Mouse (Mus musculus): ENCODE measurements at regions not wholly inside any gene's neighbourhood (a gene's known extent, or its start where the extent isn't known, plus 50 kb on each side); places are given as distances from the start of the nearest gene placed in this dataset.

GRCm38 (mm10) chr4:153082166-153082565, 400.4 kb downstream of the Ajap1 start:
- H3K9ac ChIP-seq (ENCODE audit: low read depth, poor library complexity, severe bottlenecking) = no peak overlapping the region
- no peaks in the 10 kb centered on the region for H3K9me3 ChIP-seq (replicated peaks; ENCODE audit: control insufficient read depth, insufficient read depth, low read length, poor library complexity, severe bottlenecking)
- no peaks in the 10 kb centered on the region for H3K4me1 ChIP-seq (ENCODE audit: control insufficient read depth, insufficient read depth, low read length)
- no peak overlapping the region for H3K27ac ChIP-seq (ENCODE audit: insufficient read depth, low read length)
- H3K36me3 ChIP-seq (ENCODE audit: control insufficient read depth, insufficient read depth, low read length, poor library complexity, severe bottlenecking) = no peaks in the 10 kb centered on the region
- H3K27me3 ChIP-seq (ENCODE audit: control insufficient read depth, insufficient read depth, low read length, poor library complexity, severe bottlenecking) = no peaks in the 10 kb centered on the region
- TF ChIP-seq POLR2A (IDR thresholded peaks at IDR 0.05; ENCODE audit: insufficient read depth, low read length) (no peak), EP300 (IDR thresholded peaks at IDR 0.05; ENCODE audit: insufficient read depth, low read depth, low read length) (no peak)
- no peak overlapping the region for H3K4me3 ChIP-seq (ENCODE audit: low read depth, low read length)

- Histone ChIP-seq H3K9me3 (replicated peaks; ENCODE audit: control insufficient read depth, insufficient read depth, low read length, poor library complexity, severe bottlenecking) (no peaks in the 10 kb centered on the region), H3K4me1 (ENCODE audit: control insufficient read depth, insufficient read depth, low read length) (no peaks in the 10 kb centered on the region), H3K9ac (ENCODE audit: low read depth, poor library complexity, severe bottlenecking) (no peak overlapping the region), H3K27ac (ENCODE audit: insufficient read depth, low read length) (no peak overlapping the region), H3K36me3 (ENCODE audit: control insufficient read depth, insufficient read depth, low read length, poor library complexity, severe bottlenecking) (no peaks in the 10 kb centered on the region), H3K27me3 (ENCODE audit: control insufficient read depth, insufficient read depth, low read length, poor library complexity, severe bottlenecking) (no peaks in the 10 kb centered on the region), H3K4me3 (ENCODE audit: low read depth, low read length) (no peak overlapping the region)
- TF ChIP-seq CTCF (IDR thresholded peaks at IDR 0.05; ENCODE audit: low read depth, low read length) = no peak
- no peak for TF ChIP-seq POLR2A (IDR thresholded peaks at IDR 0.05; ENCODE audit: insufficient read depth, low read length)
- TF ChIP-seq EP300 (IDR thresholded peaks at IDR 0.05; ENCODE audit: insufficient read depth, low read depth, low read length) = no peak
Measured at GRCm38 (mm10) chr4:153074590-153074989, 408.0 kb downstream of the Ajap1 start.

GRCm38 (mm10) chr4:153070190-153070745, 412.3 kb downstream of the Ajap1 start:
- TF ChIP-seq EP300 (IDR thresholded peaks at IDR 0.05; ENCODE audit: insufficient read depth, low read depth, low read length) = no peak
- no peak for TF ChIP-seq POLR2A (IDR thresholded peaks at IDR 0.05; ENCODE audit: insufficient read depth, low read length)
- TF ChIP-seq CTCF (IDR thresholded peaks at IDR 0.05; ENCODE audit: low read depth, low read length) = no peak
- Histone ChIP-seq H3K36me3 (ENCODE audit: control insufficient read depth, insufficient read depth, low read length, poor library complexity, severe bottlenecking) (no peaks in the 10 kb centered on the region), H3K4me3 (ENCODE audit: low read depth, low read length) (no peak overlapping the region), H3K27ac (ENCODE audit: insufficient read depth, low read length) (no peak overlapping the region), H3K27me3 (ENCODE audit: control insufficient read depth, insufficient read depth, low read length, poor library complexity, severe bottlenecking) (no peaks in the 10 kb centered on the region), H3K4me1 (ENCODE audit: control insufficient read depth, insufficient read depth, low read length) (no peaks in the 10 kb centered on the region), H3K9ac (ENCODE audit: low read depth, poor library complexity, severe bottlenecking) (no peak overlapping the region), H3K9me3 (replicated peaks; ENCODE audit: control insufficient read depth, insufficient read depth, low read length, poor library complexity, severe bottlenecking) (no peaks in the 10 kb centered on the region)

GRCm38 (mm10) chr4:153068484-153069033, 414.1 kb downstream of the Ajap1 start:
- TF ChIP-seq CTCF (IDR thresholded peaks at IDR 0.05; ENCODE audit: low read depth, low read length) (no peak), EP300 (IDR thresholded peaks at IDR 0.05; ENCODE audit: insufficient read depth, low read depth, low read length) (no peak), POLR2A (IDR thresholded peaks at IDR 0.05; ENCODE audit: insufficient read depth, low read length) (no peak)
- H3K27ac ChIP-seq (ENCODE audit: insufficient read depth, low read length) = no peak overlapping the region
- no peak overlapping the region for H3K4me3 ChIP-seq (ENCODE audit: low read depth, low read length)
- H3K27me3 ChIP-seq (ENCODE audit: control insufficient read depth, insufficient read depth, low read length, poor library complexity, severe bottlenecking) = no peaks in the 10 kb centered on the region
- H3K9ac ChIP-seq (ENCODE audit: low read depth, poor library complexity, severe bottlenecking) = no peak overlapping the region
- H3K4me1 ChIP-seq (ENCODE audit: control insufficient read depth, insufficient read depth, low read length) = no peaks in the 10 kb centered on the region
- H3K9me3 ChIP-seq (replicated peaks; ENCODE audit: control insufficient read depth, insufficient read depth, low read length, poor library complexity, severe bottlenecking) = no peaks in the 10 kb centered on the region
- H3K36me3 ChIP-seq (ENCODE audit: control insufficient read depth, insufficient read depth, low read length, poor library complexity, severe bottlenecking) = no peaks in the 10 kb centered on the region

DNA sequence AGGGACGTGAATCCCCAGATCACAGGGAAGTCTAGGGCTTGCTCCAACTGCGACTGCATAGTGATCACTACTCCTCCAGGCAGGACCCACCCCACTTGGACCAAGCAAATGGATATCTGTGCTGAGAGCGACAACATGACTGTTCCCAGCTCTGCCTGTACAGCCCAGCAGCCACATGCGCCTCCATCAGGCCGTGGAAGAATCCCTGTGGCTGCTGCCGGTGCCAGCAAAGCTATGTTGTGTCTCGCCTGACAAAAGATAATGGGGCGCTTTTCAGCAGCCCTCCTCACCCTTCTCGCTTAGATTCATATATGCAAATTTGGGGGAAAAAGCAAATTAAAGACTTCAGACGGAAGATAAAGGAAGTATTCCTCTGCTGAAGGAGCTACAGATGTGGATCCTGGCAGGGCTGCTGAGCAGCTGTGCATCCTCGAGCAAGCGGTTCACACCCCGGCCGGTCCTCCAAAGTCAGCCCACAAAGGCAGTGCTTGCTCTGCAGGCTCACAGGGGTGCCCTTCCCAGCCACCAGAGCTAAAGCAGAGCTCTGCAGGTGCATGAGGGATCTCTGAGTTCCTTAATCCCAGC, 418.5 kb downstream of the Ajap1 start:
- no peaks in the 10 kb centered on the region for H3K36me3 ChIP-seq (ENCODE audit: control insufficient read depth, insufficient read depth, low read length, poor library complexity, severe bottlenecking)
- TF ChIP-seq CTCF (IDR thresholded peaks at IDR 0.05; ENCODE audit: low read depth, low read length) (no peak), POLR2A (IDR thresholded peaks at IDR 0.05; ENCODE audit: insufficient read depth, low read length) (no peak), EP300 (IDR thresholded peaks at IDR 0.05; ENCODE audit: insufficient read depth, low read depth, low read length) (no peak)
- no peak overlapping the region for H3K9ac ChIP-seq (ENCODE audit: low read depth, poor library complexity, severe bottlenecking)
- H3K27me3 ChIP-seq (ENCODE audit: control insufficient read depth, insufficient read depth, low read length, poor library complexity, severe bottlenecking) = no peaks in the 10 kb centered on the region
- H3K9me3 ChIP-seq (replicated peaks; ENCODE audit: control insufficient read depth, insufficient read depth, low read length, poor library complexity, severe bottlenecking) = no peaks in the 10 kb centered on the region
- no peaks in the 10 kb centered on the region for H3K4me1 ChIP-seq (ENCODE audit: control insufficient read depth, insufficient read depth, low read length)
- H3K4me3 ChIP-seq (ENCODE audit: low read depth, low read length) = no peak overlapping the region
- H3K27ac ChIP-seq (ENCODE audit: insufficient read depth, low read length) = no peak overlapping the region

DNA sequence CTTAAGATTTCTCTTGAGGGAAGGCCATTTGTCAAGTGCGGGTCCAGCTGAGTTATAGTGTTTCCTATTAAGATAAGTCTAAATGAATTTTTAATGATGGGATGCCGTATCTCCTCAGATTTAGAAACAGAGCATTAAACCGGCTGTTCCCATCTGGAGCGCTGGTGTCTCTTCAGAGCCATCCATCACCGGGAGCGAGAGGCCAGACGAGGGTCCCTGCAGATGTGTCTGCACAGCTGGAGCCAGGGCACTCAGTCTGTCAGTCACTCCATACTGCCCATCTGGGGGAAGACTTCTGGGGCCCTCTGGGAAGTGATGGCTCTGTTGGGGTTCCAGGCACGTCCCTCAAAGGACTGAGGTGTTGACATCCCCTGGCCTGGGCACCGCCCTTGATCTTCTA, 419.2 kb downstream of the Ajap1 start:
- Histone ChIP-seq H3K27ac (ENCODE audit: insufficient read depth, low read length) (no peak overlapping the region), H3K36me3 (ENCODE audit: control insufficient read depth, insufficient read depth, low read length, poor library complexity, severe bottlenecking) (no peaks in the 10 kb centered on the region)
- TF ChIP-seq EP300 (IDR thresholded peaks at IDR 0.05; ENCODE audit: insufficient read depth, low read depth, low read length) (no peak), CTCF (IDR thresholded peaks at IDR 0.05; ENCODE audit: low read depth, low read length) (no peak), POLR2A (IDR thresholded peaks at IDR 0.05; ENCODE audit: insufficient read depth, low read length) (no peak)

More for the DNA sequence above, 419.2 kb downstream of the Ajap1 start:
- H3K4me3 ChIP-seq (ENCODE audit: low read depth, low read length) = no peak overlapping the region
- no peak overlapping the region for H3K9ac ChIP-seq (ENCODE audit: low read depth, poor library complexity, severe bottlenecking)
- H3K4me1 ChIP-seq (ENCODE audit: control insufficient read depth, insufficient read depth, low read length) = no peaks in the 10 kb centered on the region
- H3K27me3 ChIP-seq (ENCODE audit: control insufficient read depth, insufficient read depth, low read length, poor library complexity, severe bottlenecking) = no peaks in the 10 kb centered on the region
- no peaks in the 10 kb centered on the region for H3K9me3 ChIP-seq (replicated peaks; ENCODE audit: control insufficient read depth, insufficient read depth, low read length, poor library complexity, severe bottlenecking)

Data from ES-Bruce4 (cell line).